Mouse (Mus musculus) gastrocnemius, postnatal 36 days (tissue): ENCODE measurements around the gene Akap8l. TPM values are rescaled to one million over a fixed set of nuclear protein-coding genes. Genes with fewer than 3 reads are reported as not detected.

Experiments used
- DNase-seq, 2 experiments: peaks; one replicate each; pipeline ENCODE4 v3.0.0; 2022
- intact Hi-C: fragments of 180-260 bp; cut with DNase I; formaldehyde crosslinking; loops from one replicate; pipeline ENCODE4 v1.15.1; 2025
- microRNA-seq, 2 experiments: library from miRNA; unstranded; fragments of <30 nt; microRNA quantifications; one replicate each; pipeline ENCODE4 v1.2.0; 2021
- total RNA-seq, 2 experiments: library from RNA; stranded (reverse); gene quantifications; 2 replicates each; pipeline ENCODE4 v1.2.3; 2021

Akap8l gene
- total RNA-seq, 2 experiments from 2014 or later, result 24.9 to 30.0 TPM

DNA sequence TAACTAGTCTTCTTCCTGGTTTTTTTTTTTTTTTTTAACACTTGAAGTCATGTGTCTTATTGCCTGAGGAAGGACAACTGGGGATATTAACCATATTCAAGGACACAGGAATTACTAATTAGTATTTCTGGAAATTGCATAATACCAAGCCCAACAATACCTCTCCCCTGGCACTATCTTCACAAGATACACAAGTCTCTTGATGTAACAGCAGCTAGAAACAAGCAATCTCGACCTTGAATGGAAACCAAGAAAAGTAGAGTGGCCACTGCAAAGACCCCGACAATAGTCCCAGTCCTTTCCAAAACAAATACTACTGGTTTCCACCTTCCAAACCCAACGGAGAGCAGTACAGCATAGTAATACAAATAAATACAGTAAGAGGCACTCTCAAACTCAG, 74.8 kb downstream of the Akap8l start:
- intact Hi-C loops, result no loop called here
- no peak for DNase-seq

Small RNAs within 50 kb of the gene (microRNA-seq; reads per million reads assigned to microRNA genes)
- gene Gm22201, result 0 reads per million in 2 experiments

Other genes starting within 250 kb of the Akap8l start
- gene Notch3, start 183.8 kb downstream of the Akap8l start, total RNA-seq, result 10 to 100 TPM; 11.0 to 13.3 TPM
- gene Ephx3, start 161.1 kb downstream of the Akap8l start, total RNA-seq, result under 1 TPM; 0.23 to 0.42 TPM
- gene Brd4, start 65.9 kb downstream of the Akap8l start, total RNA-seq, result 10 to 100 TPM; 37.9 to 38.2 TPM
- gene Akap8, start 29.4 kb downstream of the Akap8l start, total RNA-seq, result 10 to 100 TPM; 26.5 to 38.3 TPM
- gene Wiz, start 38.8 kb upstream of the Akap8l start, total RNA-seq, result 10 to 100 TPM; 11.2 to 11.6 TPM
- 1 to 10 TPM in 1 of 2 experiments, under 1 TPM in 1; 0.76 to 2.0 TPM for gene Rasal3, start 53.0 kb upstream of the Akap8l start, total RNA-seq
- gene Pglyrp2, start 73.6 kb upstream of the Akap8l start, total RNA-seq, result under 1 TPM in 1 of 2 experiments, not detected in 1; 0.08 TPM
- gene Cyp4f39, start 102.1 kb upstream of the Akap8l start, total RNA-seq, result 1 to 10 TPM in 1 of 2 experiments, under 1 TPM in 1; 0.72 to 1.5 TPM
- gene Cyp4f17, start 155.4 kb upstream of the Akap8l start, total RNA-seq, result 1 to 10 TPM; 1.5 to 3.0 TPM
- 1 to 10 TPM in 1 of 2 experiments, under 1 TPM in 1; 0.96 to 1.6 TPM for gene Cyp4f16, start 186.0 kb upstream of the Akap8l start, total RNA-seq